Mouse (Mus musculus) B cell, adult 2 months (primary cell): ENCODE data around the gene Il12rb1.

Experiments
- DNase-seq, 2 experiments: peaks; one replicate each; pipeline ENCODE4 v3.0.0; 2022

The Il12rb1 gene

DNA sequence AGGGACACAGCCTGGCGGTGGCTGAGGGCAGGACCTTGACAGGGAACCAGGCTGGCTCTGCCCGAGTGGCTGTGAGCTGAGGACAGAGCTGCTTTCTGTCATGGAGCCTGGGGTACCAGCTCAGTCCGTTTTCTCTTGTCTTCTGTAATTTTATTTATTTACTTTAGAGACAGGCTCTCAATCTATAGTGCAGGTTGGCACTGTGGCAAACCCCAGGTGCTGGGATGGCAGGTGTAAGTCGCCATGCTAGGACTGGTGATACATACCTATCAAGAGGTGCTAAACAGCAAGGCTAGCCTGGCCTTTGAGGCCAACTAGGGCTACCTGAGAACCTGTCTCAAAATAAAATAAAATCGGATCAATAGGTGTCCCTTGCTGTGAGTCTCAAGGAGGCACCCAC is 47.8 kb downstream of the Il12rb1 start:
- DNase-seq = no peak

DNA sequence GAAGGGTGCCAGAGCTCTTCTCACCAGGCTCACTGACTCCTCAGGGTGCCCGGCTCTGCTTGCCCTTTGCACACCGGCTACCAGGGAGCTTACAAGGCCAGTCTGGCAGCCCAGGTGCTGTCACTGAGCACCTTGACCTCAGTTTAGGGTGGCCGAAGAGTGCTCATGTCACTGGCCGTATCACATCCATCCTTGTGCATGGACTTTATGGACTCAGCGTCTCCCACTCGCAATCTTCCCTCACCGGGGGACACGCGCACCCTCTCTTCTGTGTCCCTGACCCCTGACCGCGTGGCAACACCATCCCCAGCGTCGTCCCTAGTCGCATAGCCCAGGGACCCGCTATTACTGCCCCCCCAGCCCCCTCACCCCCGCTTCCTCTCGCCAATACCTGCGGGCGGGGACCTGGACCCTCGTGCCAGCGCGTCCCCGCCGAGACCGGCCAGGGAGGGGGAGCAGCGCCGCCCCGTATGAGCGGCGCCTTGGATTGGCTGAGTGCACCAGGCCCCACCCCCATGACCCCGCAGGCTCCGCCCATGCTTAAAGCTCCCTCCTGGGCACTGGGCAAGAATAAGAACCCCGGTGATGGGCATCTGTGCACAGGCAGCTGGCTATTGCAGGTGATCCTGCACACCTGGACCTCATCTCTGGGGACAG is 48.4 kb downstream of the Il12rb1 start:
- peak; percentile 46 to 50 for DNase-seq

GRCm38 (mm10) chr8:70857516-70857915 is 49.3 kb downstream of the Il12rb1 start:
- no peak for DNase-seq

DNA sequence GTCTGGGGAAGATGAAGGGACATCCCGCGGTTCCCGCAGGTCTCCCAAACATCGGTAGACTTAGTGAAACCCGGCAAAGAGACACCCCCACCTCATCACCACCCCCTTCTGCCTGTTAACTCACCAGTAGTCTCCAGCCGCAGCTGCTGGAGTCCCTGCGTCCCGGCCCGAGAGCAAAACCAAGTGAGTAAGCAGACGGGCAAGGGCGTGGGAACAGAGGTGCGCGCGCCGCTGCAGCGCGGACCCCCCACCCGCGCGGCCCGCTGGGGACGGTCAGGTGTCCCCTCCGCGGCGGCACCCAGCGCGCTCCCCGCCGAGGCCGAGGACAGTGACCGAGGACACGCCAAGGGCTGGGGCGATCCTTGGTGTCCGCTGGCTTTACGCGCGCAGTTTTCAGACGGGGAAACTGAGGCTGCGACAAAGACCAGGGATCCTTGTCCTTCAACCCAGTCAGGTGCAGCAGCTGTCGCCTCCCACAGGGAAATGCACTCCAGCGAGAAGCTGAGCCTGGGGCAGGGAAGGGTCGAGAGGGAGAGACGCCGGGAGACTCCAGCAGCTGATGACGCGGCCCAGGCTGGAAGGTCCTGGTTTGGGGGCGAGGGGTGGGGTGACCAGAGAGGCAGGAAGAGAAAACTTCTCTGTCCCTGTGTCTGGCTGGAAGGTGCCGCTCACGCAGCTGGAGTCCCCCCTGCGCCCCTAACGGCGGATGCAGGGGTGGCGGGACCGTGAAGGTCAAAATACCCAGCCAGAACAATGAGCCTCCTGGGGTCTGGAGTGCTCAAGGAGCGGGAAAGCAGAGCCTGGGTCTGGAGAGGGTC is 54.8 kb downstream of the Il12rb1 start, which contains the start of gene Kcnn1:
Gene Kcnn1, minus strand, starts transcription at position 435 of the 818 bp plus-strand sequence.
- DNase-seq = peak; percentile 50 to 51

GRCm38 (mm10) chr8:70863956-70864711 is 55.9 kb downstream of the Il12rb1 start:
- peak; percentile 43 to 49 for DNase-seq

DNA sequence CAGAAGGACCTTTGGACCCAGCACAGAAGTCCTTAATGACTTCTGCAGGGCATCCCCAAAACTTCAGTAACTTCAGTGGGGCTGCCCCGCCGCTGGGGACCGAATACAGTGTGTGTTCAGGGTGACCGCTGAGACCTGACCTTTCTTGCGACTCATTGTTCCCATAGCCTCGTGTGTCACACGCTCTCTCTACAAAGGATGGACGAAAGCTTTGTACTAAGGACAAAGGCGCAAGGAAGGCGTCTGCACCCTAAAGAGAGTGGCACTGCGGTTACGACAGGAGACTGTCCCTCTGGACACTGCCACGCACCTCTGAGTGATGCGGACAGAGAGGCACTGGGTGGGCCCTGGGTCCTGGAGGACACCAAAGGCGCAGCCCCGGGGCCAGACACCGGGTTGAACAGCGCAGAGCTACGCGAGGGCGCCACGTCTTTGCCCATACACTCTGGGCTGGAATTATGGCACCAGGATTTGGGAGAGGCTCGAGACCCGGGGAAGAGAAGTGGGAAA is 56.5 kb downstream of the Il12rb1 start:
- DNase-seq = peak; percentile 36 to 37

GRCm38 (mm10) chr8:70865350-70866000 is 57.2 kb downstream of the Il12rb1 start:
- peak; percentile 100 for DNase-seq

DNA sequence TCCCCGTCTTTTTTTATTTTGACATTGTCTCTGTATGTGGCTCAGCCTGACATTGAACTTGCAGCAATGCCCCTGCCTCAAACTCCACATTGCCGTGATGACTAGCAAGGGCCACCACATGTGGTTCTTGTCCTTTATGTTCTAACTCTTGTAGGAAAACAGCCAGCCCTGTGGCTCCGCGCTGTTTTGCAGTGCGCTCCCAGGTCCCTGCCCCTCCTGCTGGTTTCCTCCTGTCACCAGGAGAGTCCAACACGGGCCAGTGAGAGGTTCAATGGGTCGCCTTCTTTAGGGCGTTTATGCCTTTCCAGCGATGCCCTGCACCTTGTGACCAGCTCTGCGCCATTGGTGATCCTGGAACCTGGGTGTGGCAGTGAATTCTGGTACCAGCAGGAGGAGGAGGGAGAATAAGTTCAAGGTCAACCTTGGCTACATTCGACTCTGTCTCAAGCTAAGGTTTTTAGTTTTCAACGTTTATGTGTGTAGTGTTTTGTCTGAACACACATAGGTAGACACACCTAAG is 57.8 kb downstream of the Il12rb1 start:
- DNase-seq = no peak

DNA sequence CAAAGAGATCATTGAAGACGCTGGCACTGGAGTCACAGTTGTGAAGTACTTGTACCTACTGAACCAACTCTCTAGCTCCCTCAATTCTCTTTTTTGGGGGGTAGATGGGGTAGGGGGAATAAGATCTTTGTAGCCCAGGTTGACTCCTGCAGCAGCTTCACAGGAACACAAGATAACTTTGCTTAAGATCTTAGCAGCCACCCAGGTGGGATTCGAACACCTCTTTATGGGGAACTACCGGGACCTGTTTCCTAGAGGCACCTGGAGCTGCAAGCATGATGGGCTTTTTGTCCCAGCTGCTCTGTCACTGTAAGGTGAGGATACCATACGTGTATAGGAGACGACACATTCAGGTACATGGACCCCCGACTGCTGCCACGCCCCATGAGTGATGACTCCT is 58.3 kb downstream of the Il12rb1 start:
- DNase-seq = no peak

GRCm38 (mm10) chr8:70868559-70869198 is 60.4 kb downstream of the Il12rb1 start:
- peak; percentile 74 for DNase-seq

DNA sequence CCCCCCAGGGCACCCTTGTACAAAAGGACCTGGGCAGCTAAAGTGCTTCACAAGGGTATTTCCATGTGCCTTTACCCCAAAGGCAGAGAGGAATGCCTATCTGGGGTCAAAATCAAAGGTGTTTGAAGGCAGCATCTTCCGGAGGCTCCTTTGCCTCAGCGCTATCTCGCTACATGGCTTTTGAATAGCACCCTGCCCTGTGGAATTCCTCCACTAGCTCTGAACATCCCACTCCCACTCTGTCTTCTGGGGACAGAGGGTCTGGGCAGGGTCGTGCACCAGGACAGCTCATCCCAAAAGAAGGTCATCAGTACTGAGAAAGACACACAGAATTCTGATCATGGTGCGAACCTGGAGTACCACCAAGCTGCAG is 60.9 kb downstream of the Il12rb1 start:
- DNase-seq = no peak

- peak; percentile 81 for DNase-seq
Observed at GRCm38 (mm10) chr8:70869601-70870041, 61.4 kb downstream of the Il12rb1 start.
